Mouse (Mus musculus) intestine, postnatal 0 days (tissue): Measurements from ENCODE around the gene Hyal5. TPM values are rescaled to one million over a fixed set of nuclear protein-coding genes. Genes with fewer than 3 reads are reported as not detected.

ENCODE experiments used
- ATAC-seq: fragments of 200-750 bp; cut with Nextera tagmentation; 2 replicates; pipeline ENCODE4 v1.8.0; 2017; ENCODE audit warnings: mild to moderate bottlenecking, moderate TSS enrichment, moderate library complexity
- H3K27ac ChIP-seq: fragments of 300-500 bp; sonication (generic); 2 replicates; pipeline ENCODE4 v1.5.1; 2014; ENCODE audit warnings: mild to moderate bottlenecking, low read depth, low read length, moderate library complexity
- H3K27me3 ChIP-seq: fragments of 300-500 bp; sonication (generic); replicated peaks from 2 replicates; pipeline ENCODE4 v1.6.1; 2014; ENCODE audit warnings: low read length, mixed read lengths; ENCODE audit not compliant: control insufficient read depth, insufficient read depth
- H3K36me3 ChIP-seq: fragments of 300-500 bp; sonication (generic); 2 replicates; pipeline ENCODE4 v1.6.1; 2014; ENCODE audit warnings: mild to moderate bottlenecking, moderate library complexity; ENCODE audit not compliant: control insufficient read depth, insufficient read depth
- H3K4me1 ChIP-seq: fragments of 300-500 bp; sonication (generic); replicated peaks from 2 replicates; pipeline ENCODE4 v1.6.1; 2014; ENCODE audit warnings: antibody characterized with exemption, low read length, mixed read lengths; ENCODE audit not compliant: control insufficient read depth, insufficient read depth
- H3K4me2 ChIP-seq: fragments of 300-500 bp; sonication (generic); replicated peaks from 2 replicates; pipeline ENCODE4 v1.6.1; 2014; ENCODE audit warnings: low read depth, mild to moderate bottlenecking, moderate library complexity
- H3K4me3 ChIP-seq: fragments of 300-500 bp; sonication (generic); 2 replicates; pipeline ENCODE4 v1.5.1; 2014; ENCODE audit warnings: low read depth, low read length
- H3K9ac ChIP-seq: fragments of 300-500 bp; sonication (generic); 2 replicates; pipeline ENCODE4 v1.6.1; 2014; ENCODE audit warnings: mild to moderate bottlenecking, low read depth, low read length
- H3K9me3 ChIP-seq: fragments of 300-500 bp; sonication (generic); 2 replicates; pipeline ENCODE4 v1.6.1; 2016; ENCODE audit warnings: mixed run types; ENCODE audit not compliant: control insufficient read depth
- CTCF ChIP-seq: sonication (generic); IDR thresholded peaks from 2 replicates; pipeline ENCODE4 v1.5.1; 2016; ENCODE audit warnings: low read depth, mild to moderate bottlenecking, control low read depth, antibody characterized with exemption, moderate library complexity
- WGBS: fragments of 180-500 bp; shearing (Covaris S2); extraction: QIAGEN DNeasy Blood & Tissue Kit; methylation state at CpG from one replicate; pipeline ENCODE4 v1.1.7; 2014; 5-methylcytosine and 5-hydroxymethylcytosine counted together
- polyA plus RNA-seq: library from polyadenylated mRNA; unstranded; fragments of >200 nt; fragmentation: Nextera tagmentation; extraction: Ambion mirVana; gene quantifications from 2 replicates; pipeline ENCODE4 v1.2.1, GENCODE M21; 2015

Hyal5 gene
- polyA plus RNA-seq, 1 experiment from 2014 or later = 84.4 TPM

- H3K36me3 ChIP-seq = no peaks in the 10 kb centered on the region
- H3K4me1 ChIP-seq = no peaks in the 10 kb centered on the region
- no peak overlapping the region for H3K27ac ChIP-seq
- 65% methylated on average over 3 of the region's 3 CpGs for WGBS
- H3K9me3 ChIP-seq = no peaks in the 10 kb centered on the region
- no peak overlapping the region for H3K4me2 ChIP-seq
- ATAC-seq = no peak
- no peak overlapping the region for H3K4me3 ChIP-seq
- no peak overlapping the region for H3K9ac ChIP-seq
- no peaks in the 10 kb centered on the region for H3K27me3 ChIP-seq
- no peak for TF ChIP-seq CTCF
Measured at GRCm38 (mm10) chr6:24905101-24905500, 47.3 kb downstream of the Hyal5 start.

DNA sequence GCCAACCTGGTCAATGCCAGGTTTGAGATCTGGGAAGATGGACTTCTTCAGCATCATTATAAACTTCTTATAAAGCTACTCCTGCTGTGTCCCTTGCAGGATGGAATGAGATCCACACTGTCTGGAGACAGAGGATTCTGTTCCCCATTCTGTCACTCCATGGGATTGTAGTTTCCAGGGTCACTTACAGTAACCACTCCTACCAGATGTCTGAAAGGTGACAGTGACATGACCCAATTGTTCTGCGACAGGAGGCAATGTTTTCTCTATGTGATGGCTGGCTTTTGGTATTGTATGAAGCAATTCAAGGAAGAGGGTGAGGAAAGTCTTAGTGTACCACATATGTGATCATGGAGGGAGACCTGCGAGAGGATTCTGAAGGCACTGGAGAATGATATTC, 50.0 kb downstream of the Hyal5 start:
- no peak for ATAC-seq
- H3K9me3 ChIP-seq = no peaks in the 10 kb centered on the region
- no peaks in the 10 kb centered on the region for H3K27me3 ChIP-seq
- no peak for TF ChIP-seq CTCF
- no peak overlapping the region for H3K4me3 ChIP-seq
- H3K4me1 ChIP-seq = no peaks in the 10 kb centered on the region
- H3K4me2 ChIP-seq = no peak overlapping the region
- H3K27ac ChIP-seq = no peak overlapping the region
- WGBS = 91% methylated on average over 2 of the region's 2 CpGs
- no peaks in the 10 kb centered on the region for H3K36me3 ChIP-seq
- no peak overlapping the region for H3K9ac ChIP-seq

DNA sequence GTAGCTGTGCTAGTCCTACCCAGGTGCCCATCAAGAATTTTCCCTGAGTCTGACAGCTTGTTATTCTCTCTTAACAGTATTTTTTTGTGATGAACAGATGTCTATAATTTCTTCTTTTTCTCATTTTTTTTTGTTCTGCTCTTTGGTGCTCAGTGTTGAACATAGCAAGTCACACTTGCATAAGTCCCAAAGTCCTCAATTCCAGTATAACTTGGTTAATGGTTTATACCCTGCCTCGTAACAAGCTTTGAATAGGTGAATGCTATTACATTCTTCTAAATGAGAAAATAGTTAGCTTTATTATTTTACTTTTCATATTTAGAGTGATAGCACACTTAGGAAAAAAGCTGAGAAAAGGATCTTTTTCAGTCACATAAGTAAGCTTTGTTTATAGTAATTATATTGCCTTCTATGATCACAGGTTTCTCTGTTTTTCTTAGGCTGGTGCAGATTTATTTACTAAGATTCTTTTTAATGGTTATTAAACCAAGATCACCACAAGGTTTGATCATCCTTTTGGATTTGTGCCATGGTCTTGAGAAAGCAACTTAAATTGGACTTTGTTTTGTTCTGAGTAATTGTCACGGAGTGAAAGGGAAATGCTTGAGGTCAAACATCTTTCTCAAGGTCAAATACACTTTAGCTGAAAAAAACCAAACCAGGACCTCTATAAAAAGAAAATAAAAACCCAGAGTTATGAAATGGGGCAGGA, 52.4 kb downstream of the Hyal5 start:
- WGBS = 40% methylated on average over 2 of the region's 2 CpGs
- H3K36me3 ChIP-seq = no peaks in the 10 kb centered on the region
- H3K4me1 ChIP-seq = no peaks in the 10 kb centered on the region
- H3K9me3 ChIP-seq = no peaks in the 10 kb centered on the region
- TF ChIP-seq CTCF = no peak
- no peak overlapping the region for H3K9ac ChIP-seq
- ATAC-seq = no peak
- no peak overlapping the region for H3K4me2 ChIP-seq
- H3K27me3 ChIP-seq = no peaks in the 10 kb centered on the region
- no peak overlapping the region for H3K4me3 ChIP-seq
- H3K27ac ChIP-seq = no peak overlapping the region

DNA sequence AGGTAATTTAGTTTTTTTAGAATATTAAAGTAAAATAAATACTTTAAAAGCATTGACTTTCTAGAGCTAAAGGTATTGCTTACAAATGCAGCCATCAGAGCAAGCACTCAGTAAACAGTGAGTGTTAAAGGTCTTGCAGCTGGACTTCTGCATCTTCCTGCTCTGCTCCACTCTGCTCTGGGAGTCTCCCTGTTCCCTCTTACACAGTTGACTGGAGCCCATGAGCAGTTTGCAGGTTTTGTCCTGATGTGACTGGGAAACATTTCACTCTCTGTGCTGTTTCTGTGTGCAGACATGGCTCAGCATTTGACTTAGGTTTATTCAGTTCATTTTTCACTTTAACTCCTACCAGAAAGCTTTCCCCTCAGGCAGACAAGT, 52.9 kb downstream of the Hyal5 start:
- H3K4me3 ChIP-seq = no peak overlapping the region
- H3K4me2 ChIP-seq = no peak overlapping the region
- H3K4me1 ChIP-seq = no peaks in the 10 kb centered on the region
- TF ChIP-seq CTCF = no peak
- H3K9me3 ChIP-seq = no peaks in the 10 kb centered on the region
- H3K36me3 ChIP-seq = no peaks in the 10 kb centered on the region
- H3K27me3 ChIP-seq = no peaks in the 10 kb centered on the region
- no peak overlapping the region for H3K9ac ChIP-seq
- H3K27ac ChIP-seq = no peak overlapping the region
- ATAC-seq = no peak

DNA sequence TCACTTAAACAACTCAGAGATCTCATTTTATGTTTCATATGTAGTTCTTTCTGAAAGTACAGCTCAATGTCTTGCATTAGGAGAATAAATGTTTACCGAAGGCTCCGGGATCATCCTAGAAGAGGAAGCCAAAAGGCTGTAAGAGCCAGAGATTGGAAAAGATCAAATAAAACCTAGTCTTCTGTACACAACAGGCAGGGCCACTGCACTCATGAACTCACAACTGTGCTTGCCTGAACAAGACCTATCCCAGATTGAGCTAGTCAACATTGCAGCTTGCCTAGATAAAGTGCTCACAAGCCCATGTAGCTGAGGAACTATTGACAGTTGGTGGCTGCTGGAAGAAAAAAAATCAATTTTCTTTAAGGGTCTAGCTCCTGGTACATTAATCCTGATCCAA, 55.8 kb downstream of the Hyal5 start:
- H3K4me2 ChIP-seq = no peak overlapping the region
- H3K9ac ChIP-seq = no peak overlapping the region
- no peaks in the 10 kb centered on the region for H3K36me3 ChIP-seq
- no peak for TF ChIP-seq CTCF
- no peaks in the 10 kb centered on the region for H3K9me3 ChIP-seq
- 59% methylated on average over 2 of the region's 2 CpGs for WGBS
- H3K27me3 ChIP-seq = no peaks in the 10 kb centered on the region
- H3K4me3 ChIP-seq = no peak overlapping the region
- H3K4me1 ChIP-seq = no peaks in the 10 kb centered on the region
- ATAC-seq = no peak
- H3K27ac ChIP-seq = no peak overlapping the region

GRCm38 (mm10) chr6:24925076-24925785, 67.4 kb downstream of the Hyal5 start:
- Histone ChIP-seq H3K27me3 (no peaks in the 10 kb centered on the region), H3K4me2 (no peak overlapping the region), H3K27ac (no peak overlapping the region), H3K4me3 (no peak overlapping the region), H3K4me1 (no peaks in the 10 kb centered on the region), H3K9ac (no peak overlapping the region), H3K9me3 (no peaks in the 10 kb centered on the region), H3K36me3 (no peaks in the 10 kb centered on the region)
- WGBS = 91% methylated on average over 11 of the region's 11 CpGs
- ATAC-seq = no peak
- TF ChIP-seq CTCF = no peak

Other genes with a start within 250 kb of the Hyal5 start
- 103 and 120 TPM in 2 replicates for gene Wasl, start 193.0 kb upstream of the Hyal5 start, polyA plus RNA-seq
- gene Hyal6, start 124.8 kb upstream of the Hyal5 start, polyA plus RNA-seq = not detected in 2 replicates
- gene Hyal4, start 109.7 kb upstream of the Hyal5 start, polyA plus RNA-seq = not detected in 2 replicates
- gene Spam1, start 66.8 kb upstream of the Hyal5 start, polyA plus RNA-seq = not detected in 2 replicates
- gene Tmem229a, start 98.3 kb downstream of the Hyal5 start, polyA plus RNA-seq = 0.90 and 0.98 TPM in 2 replicates